Mouse (Mus musculus) forebrain, embryonic 11.5 days (tissue): Measurements from ENCODE around the gene Mark4. TPM values are rescaled to one million over a fixed set of nuclear protein-coding genes. Genes with fewer than 3 reads are reported as not detected.

ENCODE experiments used
- ATAC-seq: fragments of 200-750 bp; cut with Nextera tagmentation; replicated peaks from 2 replicates; pipeline ENCODE4 v1.8.0; 2017; ENCODE audit warnings: moderate TSS enrichment; ENCODE audit not compliant: low FRiP score
- DNase-seq: peaks from one replicate; pipeline ENCODE4 v3.0.0-alpha.2; 2017; ENCODE audit warnings: low spot score
- H3K27ac ChIP-seq: fragments of 300-500 bp; sonication (generic); 2 replicates; pipeline ENCODE4 v1.5.1; 2014; ENCODE audit warnings: low read depth, low read length
- H3K27me3 ChIP-seq: fragments of 300-500 bp; sonication (generic); 2 replicates; pipeline ENCODE4 v1.6.1; 2014; ENCODE audit warnings: mild to moderate bottlenecking, low read length, mixed read lengths; ENCODE audit not compliant: control insufficient read depth, insufficient read depth
- H3K36me3 ChIP-seq: fragments of 300-500 bp; sonication (generic); 2 replicates; pipeline ENCODE4 v1.6.1; 2014; ENCODE audit warnings: mild to moderate bottlenecking, low read length, moderate library complexity, mixed read lengths; ENCODE audit not compliant: control insufficient read depth, insufficient read depth
- H3K4me1 ChIP-seq: fragments of 300-500 bp; sonication (generic); replicated peaks from 2 replicates; pipeline ENCODE4 v1.6.1; 2014; ENCODE audit warnings: low read length, mixed read lengths; ENCODE audit not compliant: control insufficient read depth, insufficient read depth
- H3K4me2 ChIP-seq: fragments of 300-500 bp; sonication (generic); 2 replicates; pipeline ENCODE4 v1.6.1; 2014; ENCODE audit warnings: low read depth, mild to moderate bottlenecking, low read length, moderate library complexity, mixed read lengths; ENCODE audit not compliant: severe bottlenecking
- H3K4me3 ChIP-seq: fragments of 300-500 bp; sonication (generic); 2 replicates; pipeline ENCODE4 v1.5.1; 2014; ENCODE audit warnings: low read depth, low read length
- H3K9ac ChIP-seq: fragments of 300-500 bp; sonication (generic); 2 replicates; pipeline ENCODE4 v1.6.1; 2014; ENCODE audit warnings: low read length
- H3K9me3 ChIP-seq: fragments of 300-500 bp; sonication (generic); 2 replicates; pipeline ENCODE4 v1.6.1; 2016; ENCODE audit warnings: low read length, mixed read lengths; ENCODE audit not compliant: control insufficient read depth
- WGBS: fragments of 180-500 bp; shearing (Covaris S2); extraction: QIAGEN DNeasy Blood & Tissue Kit; methylation state at CpG from one replicate; pipeline ENCODE4 v1.1.7; 2014; 5-methylcytosine and 5-hydroxymethylcytosine counted together
- polyA plus RNA-seq: library from polyadenylated mRNA; unstranded; fragments of >200 nt; fragmentation: Nextera tagmentation; extraction: Ambion mirVana; gene quantifications from 2 replicates; pipeline ENCODE4 v1.2.1, GENCODE M21; 2014

The Mark4 gene
- polyA plus RNA-seq, 1 experiment from 2014 or later: 11.0 TPM

GRCm38 (mm10) chr7:19457414-19458071 lies 1.1 kb downstream of the Mark4 start:
- ATAC-seq (no peak; the same call in 1 of the 2 replicates), DNase-seq (no peak)
- Histone ChIP-seq H3K36me3 (no peaks in the 10 kb centered on the region; the same call in 1 of the 2 replicates), H3K4me3 (peak overlapping the region; percentile 97), H3K9ac (peak overlapping the region; percentile 91), H3K4me2 (peak overlapping the region; percentile 98), H3K27me3 (no peaks in the 10 kb centered on the region), H3K4me1 (no peaks in the 10 kb centered on the region; the same call in 1 of the 2 replicates), H3K9me3 (no peaks in the 10 kb centered on the region), H3K27ac (peak overlapping the region; percentile 50; the same call in 1 of the 2 replicates)
- WGBS: 12% methylated on average over 14 of the region's 14 CpGs

- 93% methylated on average over 7 of the region's 7 CpGs for WGBS
- Histone ChIP-seq H3K4me1 (no peaks in the 10 kb centered on the region; the same call in 1 of the 2 replicates), H3K4me3 (no peak overlapping the region), H3K9ac (no peak overlapping the region), H3K27me3 (no peaks in the 10 kb centered on the region), H3K36me3 (no peaks in the 10 kb centered on the region; the same call in 1 of the 2 replicates), H3K9me3 (no peaks in the 10 kb centered on the region), H3K27ac (no peak overlapping the region), H3K4me2 (no peak overlapping the region)
- DNase-seq (no peak), ATAC-seq (no peak)
Measured at GRCm38 (mm10) chr7:19456628-19457027, 2.0 kb downstream of the Mark4 start.

- DNase-seq: no peak
- no peak overlapping the region for H3K4me2 ChIP-seq
- no peak for ATAC-seq
- H3K4me1 ChIP-seq: no peaks in the 10 kb centered on the region; the same call in 1 of the 2 replicates
- no peak overlapping the region for H3K4me3 ChIP-seq
- H3K27me3 ChIP-seq: no peaks in the 10 kb centered on the region
- H3K9me3 ChIP-seq: no peaks in the 10 kb centered on the region
- H3K9ac ChIP-seq: no peak overlapping the region
- 84% methylated on average over 11 of the region's 11 CpGs for WGBS
- H3K27ac ChIP-seq: no peak overlapping the region
- no peaks in the 10 kb centered on the region; the same call in 1 of the 2 replicates for H3K36me3 ChIP-seq
Measured at GRCm38 (mm10) chr7:19455819-19456495, 2.7 kb downstream of the Mark4 start.

GRCm38 (mm10) chr7:19455186-19455585 lies 3.4 kb downstream of the Mark4 start:
- H3K4me2 ChIP-seq: no peak overlapping the region
- H3K9ac ChIP-seq: no peak overlapping the region
- H3K36me3 ChIP-seq: no peaks in the 10 kb centered on the region; the same call in 1 of the 2 replicates
- H3K4me1 ChIP-seq: no peaks in the 10 kb centered on the region; the same call in 1 of the 2 replicates
- no peaks in the 10 kb centered on the region for H3K9me3 ChIP-seq
- ATAC-seq (no peak), DNase-seq (no peak)
- no peak overlapping the region for H3K27ac ChIP-seq
- WGBS: 98% methylated on average over 3 of the region's 4 CpGs
- H3K4me3 ChIP-seq: no peak overlapping the region
- H3K27me3 ChIP-seq: no peaks in the 10 kb centered on the region

GRCm38 (mm10) chr7:19449165-19449564 lies 9.5 kb downstream of the Mark4 start:
- Histone ChIP-seq H3K4me2 (no peak overlapping the region), H3K27me3 (no peaks in the 10 kb centered on the region), H3K27ac (no peak overlapping the region), H3K36me3 (no peaks in the 10 kb centered on the region; the same call in 1 of the 2 replicates), H3K4me1 (no peaks in the 10 kb centered on the region), H3K4me3 (no peak overlapping the region), H3K9me3 (no peaks in the 10 kb centered on the region), H3K9ac (no peak overlapping the region)
- no peak for DNase-seq
- WGBS: 92% methylated on average over 12 of the region's 12 CpGs
- no peak for ATAC-seq

GRCm38 (mm10) chr7:19447689-19448088 lies 10.9 kb downstream of the Mark4 start:
- no peaks in the 10 kb centered on the region for H3K27me3 ChIP-seq
- H3K4me2 ChIP-seq: no peak overlapping the region
- no peak for ATAC-seq
- no peak overlapping the region for H3K27ac ChIP-seq
- no peak overlapping the region for H3K4me3 ChIP-seq
- H3K9me3 ChIP-seq: no peaks in the 10 kb centered on the region
- H3K4me1 ChIP-seq: no peaks in the 10 kb centered on the region
- peaks cover 3% of the 10 kb centered on the region; the same call in 1 of the 2 replicates for H3K36me3 ChIP-seq
- no peak for DNase-seq
- H3K9ac ChIP-seq: no peak overlapping the region
- 90% methylated on average over 16 of the region's 16 CpGs for WGBS

- Histone ChIP-seq H3K9ac (no peak overlapping the region), H3K4me2 (no peak overlapping the region), H3K27ac (no peak overlapping the region), H3K4me3 (no peak overlapping the region), H3K9me3 (no peaks in the 10 kb centered on the region), H3K27me3 (no peaks in the 10 kb centered on the region), H3K4me1 (no peaks in the 10 kb centered on the region), H3K36me3 (peaks cover 3% of the 10 kb centered on the region; the same call in 1 of the 2 replicates)
- WGBS: 91% methylated on average over 12 of the region's 12 CpGs
- ATAC-seq (no peak), DNase-seq (no peak)
Measured at GRCm38 (mm10) chr7:19444801-19445200, 13.8 kb downstream of the Mark4 start.

GRCm38 (mm10) chr7:19443344-19443743 lies 15.3 kb downstream of the Mark4 start:
- 47% methylated on average over 3 of the region's 3 CpGs for whole genome bisulfite sequencing
- DNase-seq: peak; percentile 87
- ATAC-seq: no peak; the same call in 1 of the 2 replicates
- Histone ChIP-seq H3K27me3 (no peaks in the 10 kb centered on the region), H3K27ac (no peak overlapping the region), H3K4me3 (no peak overlapping the region), H3K4me2 (no peak overlapping the region), H3K9me3 (no peaks in the 10 kb centered on the region), H3K36me3 (peaks cover 3% of the 10 kb centered on the region; the same call in 1 of the 2 replicates), H3K9ac (no peak overlapping the region), H3K4me1 (no peaks in the 10 kb centered on the region)
